Mouse (Mus musculus) lung, embryonic 16.5 days (tissue): ENCODE results near the gene Vsig10l. TPM values are rescaled to one million over a fixed set of nuclear protein-coding genes. Genes with fewer than 3 reads are reported as not detected.
A peak's percentile ranks its signal among the peaks of the same experiment; 100 is the strongest.

ENCODE experiments used
- ATAC-seq: fragments of 200-750 bp; cut with Nextera tagmentation; 2 replicates; pipeline ENCODE4 v1.8.0; 2017; ENCODE audit warnings: low read depth, mild to moderate bottlenecking, moderate library complexity
- H3K27ac ChIP-seq: fragments of 300-500 bp; sonication (generic); 2 replicates; pipeline ENCODE4 v1.5.1; 2014; ENCODE audit warnings: mild to moderate bottlenecking, control low read depth, low read length
- H3K27me3 ChIP-seq: fragments of 300-500 bp; sonication (generic); 2 replicates; pipeline ENCODE4 v1.6.1; 2014; ENCODE audit warnings: low read depth, low read length, mixed read lengths; ENCODE audit not compliant: control insufficient read depth, insufficient read depth
- H3K36me3 ChIP-seq: fragments of 300-500 bp; sonication (generic); 2 replicates; pipeline ENCODE4 v1.6.1; 2014; ENCODE audit warnings: low read length; ENCODE audit not compliant: control insufficient read depth, insufficient read depth
- H3K4me1 ChIP-seq: fragments of 300-500 bp; sonication (generic); replicated peaks from 2 replicates; pipeline ENCODE4 v1.6.1; 2014; ENCODE audit warnings: low read length, mixed read lengths; ENCODE audit not compliant: control insufficient read depth, insufficient read depth
- H3K4me2 ChIP-seq: fragments of 300-500 bp; sonication (generic); 2 replicates; pipeline ENCODE4 v1.6.1; 2014; ENCODE audit warnings: low read depth, low read length, control low read depth
- H3K4me3 ChIP-seq: fragments of 300-500 bp; sonication (generic); 2 replicates; pipeline ENCODE4 v1.5.1; 2014; ENCODE audit warnings: mild to moderate bottlenecking, low read length, control low read depth
- H3K9ac ChIP-seq: fragments of 300-500 bp; sonication (generic); 2 replicates; pipeline ENCODE4 v1.6.1; 2014; ENCODE audit warnings: low read length, control low read depth
- H3K9me3 ChIP-seq: fragments of 300-500 bp; sonication (generic); 2 replicates; pipeline ENCODE4 v1.6.1; 2016; ENCODE audit warnings: low read length; ENCODE audit not compliant: control insufficient read depth
- WGBS: fragments of 180-500 bp; shearing (Covaris S2); extraction: QIAGEN DNeasy Blood & Tissue Kit; methylation state at CpG from one replicate; pipeline ENCODE4 v1.1.7; 2014; 5-methylcytosine and 5-hydroxymethylcytosine counted together
- polyA plus RNA-seq: library from polyadenylated mRNA; unstranded; fragments of >200 nt; fragmentation: Nextera tagmentation; extraction: Ambion mirVana; gene quantifications from 2 replicates; pipeline ENCODE4 v1.2.1, GENCODE M21; 2015

Gene Vsig10l
- polyA plus RNA-seq, 1 experiment from 2014 or later = 2.8 TPM

DNA sequence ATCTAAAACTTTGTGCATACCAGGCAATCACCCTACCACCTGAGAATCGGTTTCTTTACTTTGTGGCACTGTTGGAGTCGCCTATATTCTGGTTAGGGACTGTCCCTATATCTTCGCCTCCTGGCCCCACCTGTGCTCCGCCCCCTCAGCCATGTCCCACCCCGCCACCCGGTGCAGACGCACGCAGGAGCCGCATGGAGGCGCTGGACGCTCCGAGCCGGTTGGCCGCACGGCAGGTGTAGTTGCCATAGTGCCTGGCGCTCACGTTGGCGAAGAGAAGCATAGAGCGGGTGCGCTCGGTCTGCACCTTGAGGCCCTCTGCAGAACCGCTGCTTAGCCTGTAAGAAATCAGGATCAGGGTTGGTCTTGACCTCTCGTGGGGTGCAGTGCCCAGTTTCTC, 12.8 kb downstream of the Vsig10l start:
- peaks cover 24% of the 10 kb centered on the region for H3K27me3 ChIP-seq
- ATAC-seq = no peak; the same call in 1 of the 2 replicates
- no peaks in the 10 kb centered on the region for H3K4me1 ChIP-seq
- H3K4me3 ChIP-seq = no peak overlapping the region
- WGBS = 11% methylated on average over 23 of the region's 23 CpGs
- H3K36me3 ChIP-seq = no peaks in the 10 kb centered on the region
- H3K4me2 ChIP-seq = no peak overlapping the region
- H3K27ac ChIP-seq = no peak overlapping the region
- H3K9me3 ChIP-seq = no peaks in the 10 kb centered on the region
- no peak overlapping the region for H3K9ac ChIP-seq

DNA sequence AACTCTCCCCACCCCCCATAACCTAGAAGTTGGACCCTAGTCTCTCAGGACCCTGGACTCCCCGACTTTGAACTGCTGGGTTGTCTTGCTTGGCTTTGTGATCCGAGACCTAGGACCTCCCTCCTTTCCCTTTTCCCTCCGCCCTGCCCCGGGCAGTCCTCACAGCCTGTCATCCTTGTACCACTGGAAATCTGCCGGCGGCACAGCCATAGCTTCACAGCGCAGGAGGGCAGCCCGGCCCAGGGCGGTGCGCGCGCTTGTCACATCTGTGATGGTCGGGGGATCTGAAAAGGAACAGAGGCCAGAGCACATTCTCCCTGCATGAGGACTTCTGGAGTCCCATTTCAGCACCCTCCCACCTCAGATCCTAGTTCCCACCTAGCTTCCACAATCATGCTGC, 13.4 kb downstream of the Vsig10l start:
- Histone ChIP-seq H3K36me3 (no peaks in the 10 kb centered on the region), H3K4me2 (no peak overlapping the region), H3K27me3 (peaks cover 24% of the 10 kb centered on the region), H3K27ac (no peak overlapping the region), H3K4me3 (no peak overlapping the region), H3K9me3 (no peaks in the 10 kb centered on the region), H3K9ac (no peak overlapping the region), H3K4me1 (no peaks in the 10 kb centered on the region)
- 4% methylated on average over 13 of the region's 13 CpGs for WGBS
- no peak for ATAC-seq

DNA sequence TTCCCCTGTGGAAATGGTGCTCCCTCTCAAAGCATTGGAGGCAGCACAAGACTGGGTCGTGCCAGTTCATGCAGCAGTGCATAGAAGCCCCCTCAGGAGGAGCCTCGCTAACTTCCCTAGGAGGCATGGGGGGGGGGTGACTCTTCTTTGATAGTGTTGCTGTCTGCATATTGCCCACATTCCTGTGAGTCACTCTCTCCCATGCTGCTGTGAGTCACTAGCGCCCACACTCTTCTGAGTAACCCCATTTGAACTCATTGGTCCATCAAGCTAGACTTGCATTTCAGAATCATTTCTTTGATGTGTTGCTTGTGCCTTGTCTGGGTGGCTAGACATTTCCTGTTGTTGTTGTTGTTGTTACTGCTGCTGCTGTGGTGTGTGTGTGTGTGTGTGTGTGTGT, 18.2 kb downstream of the Vsig10l start:
- 57% methylated on average over 3 of the region's 3 CpGs for WGBS
- Histone ChIP-seq H3K27me3 (peaks cover 13% of the 10 kb centered on the region), H3K4me1 (0 out of 2 replicates have a peak, but pooled peaks cover 4% of the 10 kb centered on the region), H3K4me2 (no peak overlapping the region), H3K9me3 (no peaks in the 10 kb centered on the region), H3K9ac (no peak overlapping the region), H3K36me3 (no peaks in the 10 kb centered on the region), H3K27ac (no peak overlapping the region), H3K4me3 (no peak overlapping the region)
- no peak for ATAC-seq

DNA sequence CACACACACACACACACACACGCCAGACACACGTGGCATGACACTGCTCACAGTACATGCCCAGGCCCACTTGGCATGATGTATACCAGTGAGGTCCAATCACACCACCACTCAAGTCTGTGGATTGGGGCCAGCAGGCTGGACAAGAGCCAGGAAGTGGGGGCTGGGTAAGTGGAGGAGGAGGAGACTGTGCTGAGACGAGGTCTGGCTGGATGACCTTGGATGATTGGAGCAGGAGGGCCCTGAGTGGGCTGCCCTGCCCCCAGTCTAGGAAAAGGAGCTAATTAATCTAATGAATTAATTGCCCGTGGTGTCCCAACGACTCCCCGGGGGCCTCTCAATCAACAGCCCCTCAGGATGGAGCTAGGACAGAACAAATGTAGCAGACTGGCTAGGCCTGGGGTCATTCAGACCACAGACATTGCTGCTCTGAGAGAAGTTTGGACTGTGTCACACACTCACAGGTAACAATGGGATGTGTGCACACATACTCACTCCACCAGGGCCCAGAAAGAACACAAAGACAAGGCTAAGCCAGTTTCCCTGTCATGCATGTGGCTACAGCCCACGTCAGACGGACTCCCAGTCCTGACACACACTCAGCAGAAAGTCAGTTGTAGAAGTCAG, 19.3 kb downstream of the Vsig10l start:
- Histone ChIP-seq H3K9me3 (no peaks in the 10 kb centered on the region), H3K36me3 (no peaks in the 10 kb centered on the region), H3K4me3 (no peak overlapping the region), H3K27me3 (peaks cover 3% of the 10 kb centered on the region), H3K4me1 (0 out of 2 replicates have a peak, but pooled peaks cover 4% of the 10 kb centered on the region), H3K4me2 (no peak overlapping the region), H3K9ac (no peak overlapping the region), H3K27ac (no peak overlapping the region)
- WGBS = 38% methylated on average over 8 of the region's 8 CpGs
- ATAC-seq = peak; percentile 68

DNA sequence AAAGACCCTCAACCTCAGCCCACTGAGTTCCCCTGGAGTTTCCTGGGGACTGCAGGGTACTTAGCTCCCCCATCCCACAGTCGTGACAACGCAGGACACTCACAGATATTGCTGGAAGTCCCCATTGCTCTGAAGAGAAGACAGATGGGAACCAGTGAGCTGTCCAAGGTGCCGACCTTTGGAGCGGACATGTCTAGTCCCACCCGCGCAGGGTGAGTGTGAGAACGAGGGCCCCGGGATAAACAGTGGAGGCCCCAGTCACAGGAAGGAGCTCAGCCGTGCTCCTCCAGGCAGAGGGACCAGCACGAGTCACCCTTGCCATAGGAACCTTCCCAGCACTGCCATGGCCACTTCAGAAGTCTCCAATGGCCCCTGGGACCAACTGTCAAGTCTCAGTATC, 20.3 kb downstream of the Vsig10l start:
- Histone ChIP-seq H3K9ac (no peak overlapping the region), H3K4me3 (no peak overlapping the region), H3K4me1 (0 out of 2 replicates have a peak, but pooled peaks cover 4% of the 10 kb centered on the region), H3K27me3 (no peaks in the 10 kb centered on the region), H3K36me3 (no peaks in the 10 kb centered on the region), H3K4me2 (no peak overlapping the region), H3K9me3 (no peaks in the 10 kb centered on the region), H3K27ac (no peak overlapping the region)
- ATAC-seq = peak; percentile 39; the same call in 1 of the 2 replicates
- 4% methylated on average over 10 of the region's 10 CpGs for WGBS

DNA sequence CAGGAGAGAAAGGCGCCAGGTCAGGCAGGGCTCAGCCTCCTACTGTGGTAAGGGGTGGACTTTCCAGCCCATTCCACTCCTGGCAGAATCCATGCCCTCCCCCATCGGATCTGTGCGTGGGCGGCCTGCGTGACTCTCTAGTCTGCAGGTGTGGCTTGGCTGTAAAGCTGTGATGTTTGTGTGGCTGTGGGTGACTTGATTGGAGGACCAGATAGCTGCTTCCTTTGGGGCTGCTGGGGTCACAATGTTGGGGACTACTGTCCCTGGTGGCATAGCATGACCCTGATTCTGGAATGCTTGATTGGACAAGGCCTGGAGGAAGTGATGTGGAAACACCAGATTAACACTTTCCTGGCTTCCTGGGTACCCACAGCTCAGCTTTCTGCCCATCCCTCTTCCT, 25.7 kb downstream of the Vsig10l start:
- H3K4me3 ChIP-seq = no peak overlapping the region
- H3K36me3 ChIP-seq = no peaks in the 10 kb centered on the region
- no peak overlapping the region for H3K27ac ChIP-seq
- H3K9me3 ChIP-seq = no peaks in the 10 kb centered on the region
- ATAC-seq = no peak
- H3K4me2 ChIP-seq = no peak overlapping the region
- no peak overlapping the region for H3K9ac ChIP-seq
- peaks cover 2% of the 10 kb centered on the region; the same call in 1 of the 2 replicates for H3K4me1 ChIP-seq
- H3K27me3 ChIP-seq = peaks cover 6% of the 10 kb centered on the region; the same call in 1 of the 2 replicates
- 30% methylated on average over 5 of the region's 5 CpGs for WGBS

DNA sequence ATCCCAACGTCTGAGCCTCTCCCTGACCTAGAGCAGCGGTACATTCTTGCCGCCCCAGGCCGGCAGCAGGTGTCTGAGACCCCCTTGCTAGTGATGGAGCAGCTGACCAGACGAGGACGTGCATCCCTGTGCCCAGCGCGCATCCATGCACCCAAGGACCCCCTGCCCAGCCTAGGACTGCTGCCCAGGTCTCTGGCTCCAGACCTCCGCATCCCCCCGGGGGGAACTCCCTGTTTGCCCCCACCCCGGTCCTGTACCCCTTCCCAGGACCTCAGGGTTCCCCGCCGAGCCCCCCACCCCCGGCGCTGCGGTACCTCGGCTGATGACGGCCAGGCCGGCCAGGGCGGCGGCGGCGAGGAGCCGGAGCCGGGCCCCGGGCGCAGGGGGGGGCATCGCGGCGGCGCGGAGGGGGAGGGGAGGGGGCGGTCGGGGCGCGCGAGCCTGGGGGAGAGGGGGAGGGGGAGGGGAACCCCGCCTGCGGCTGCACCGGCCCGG, 26.7 kb downstream of the Vsig10l start, which contains the start of gene Iglon5:
Gene Iglon5, minus strand, starts transcription at position 445 of the 495 bp plus-strand sequence.
- Histone ChIP-seq H3K9ac (peak within 1 kb of the TSS; percentile 62), H3K27me3 (peaks cover 6% of the 10 kb centered on the region; the same call in 1 of the 2 replicates), H3K36me3 (no peaks in the 10 kb centered on the region), H3K9me3 (no peaks in the 10 kb centered on the region), H3K4me1 (peaks cover 2% of the 10 kb centered on the region; the same call in 1 of the 2 replicates), H3K27ac (no peak within 1 kb of the TSS), H3K4me3 (peak within 1 kb of the TSS; percentile 50), H3K4me2 (peak within 1 kb of the TSS; percentile 75)
- peak; percentile 34; the same call in 1 of the 2 replicates for ATAC-seq
- 3% methylated on average over 14 of the region's 41 CpGs for WGBS

DNA sequence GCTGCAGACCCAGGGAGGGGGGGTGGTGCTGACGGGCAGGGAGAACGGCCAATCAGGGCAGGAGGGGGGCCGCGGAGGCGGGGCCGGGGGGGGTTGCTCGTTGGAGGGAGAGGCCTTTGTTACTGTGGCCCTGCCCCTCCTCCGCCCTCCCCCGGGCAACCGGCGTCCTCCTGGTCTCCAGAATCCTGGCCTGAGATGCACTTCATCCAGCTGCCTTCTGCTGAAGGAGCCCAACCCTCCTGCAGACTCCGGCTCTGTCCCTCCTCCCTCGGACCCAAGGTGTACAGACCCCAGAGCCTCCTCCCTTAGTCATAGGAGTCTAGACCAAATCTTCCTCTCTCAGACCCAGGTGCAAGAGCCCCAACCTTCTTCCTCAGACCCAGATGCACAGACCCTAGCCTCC, 27.2 kb downstream of the Vsig10l start:
- Histone ChIP-seq H3K9ac (peak overlapping the region; percentile 62), H3K27me3 (peaks cover 6% of the 10 kb centered on the region; the same call in 1 of the 2 replicates)

DNA sequence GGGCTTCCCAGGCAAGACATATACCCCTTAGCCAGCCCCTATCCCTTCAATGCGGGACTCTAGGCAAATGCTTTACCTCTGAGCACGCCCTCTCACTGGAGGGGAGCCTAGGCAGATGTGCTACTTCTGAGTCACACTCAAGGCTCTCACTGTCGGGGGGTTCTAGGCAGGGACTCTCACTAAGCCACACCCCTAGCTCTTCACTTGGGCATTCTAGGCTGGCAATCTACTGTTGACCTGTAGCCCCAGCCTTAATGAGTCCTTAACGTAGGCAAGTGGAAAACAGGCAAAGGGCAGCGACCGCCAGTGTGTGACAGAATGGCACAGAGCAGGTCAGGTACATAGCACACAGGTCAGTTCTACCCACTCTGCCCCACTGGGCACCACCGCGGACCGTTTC, 27.9 kb downstream of the Vsig10l start:
- Histone ChIP-seq H3K36me3 (no peaks in the 10 kb centered on the region), H3K27ac (no peak overlapping the region), H3K4me2 (no peak overlapping the region), H3K4me3 (no peak overlapping the region), H3K9ac (no peak overlapping the region), H3K4me1 (peaks cover 2% of the 10 kb centered on the region; the same call in 1 of the 2 replicates), H3K9me3 (no peaks in the 10 kb centered on the region), H3K27me3 (peaks cover 6% of the 10 kb centered on the region; the same call in 1 of the 2 replicates)
- no peak for ATAC-seq
- 55% methylated on average over 9 of the region's 9 CpGs for WGBS

More for the DNA sequence above, 27.2 kb downstream of the Vsig10l start:
- H3K4me1 ChIP-seq = peaks cover 2% of the 10 kb centered on the region; the same call in 1 of the 2 replicates
- 1% methylated on average over 7 of the region's 13 CpGs for WGBS
- H3K4me2 ChIP-seq = peak overlapping the region; percentile 75
- no peaks in the 10 kb centered on the region for H3K9me3 ChIP-seq
- peak overlapping the region; percentile 50 for H3K4me3 ChIP-seq
- ATAC-seq = peak; percentile 82
- no peak overlapping the region for H3K27ac ChIP-seq
- H3K36me3 ChIP-seq = no peaks in the 10 kb centered on the region
